Mouse (Mus musculus): Measurements from ENCODE around the gene Tubg2.

DNA sequence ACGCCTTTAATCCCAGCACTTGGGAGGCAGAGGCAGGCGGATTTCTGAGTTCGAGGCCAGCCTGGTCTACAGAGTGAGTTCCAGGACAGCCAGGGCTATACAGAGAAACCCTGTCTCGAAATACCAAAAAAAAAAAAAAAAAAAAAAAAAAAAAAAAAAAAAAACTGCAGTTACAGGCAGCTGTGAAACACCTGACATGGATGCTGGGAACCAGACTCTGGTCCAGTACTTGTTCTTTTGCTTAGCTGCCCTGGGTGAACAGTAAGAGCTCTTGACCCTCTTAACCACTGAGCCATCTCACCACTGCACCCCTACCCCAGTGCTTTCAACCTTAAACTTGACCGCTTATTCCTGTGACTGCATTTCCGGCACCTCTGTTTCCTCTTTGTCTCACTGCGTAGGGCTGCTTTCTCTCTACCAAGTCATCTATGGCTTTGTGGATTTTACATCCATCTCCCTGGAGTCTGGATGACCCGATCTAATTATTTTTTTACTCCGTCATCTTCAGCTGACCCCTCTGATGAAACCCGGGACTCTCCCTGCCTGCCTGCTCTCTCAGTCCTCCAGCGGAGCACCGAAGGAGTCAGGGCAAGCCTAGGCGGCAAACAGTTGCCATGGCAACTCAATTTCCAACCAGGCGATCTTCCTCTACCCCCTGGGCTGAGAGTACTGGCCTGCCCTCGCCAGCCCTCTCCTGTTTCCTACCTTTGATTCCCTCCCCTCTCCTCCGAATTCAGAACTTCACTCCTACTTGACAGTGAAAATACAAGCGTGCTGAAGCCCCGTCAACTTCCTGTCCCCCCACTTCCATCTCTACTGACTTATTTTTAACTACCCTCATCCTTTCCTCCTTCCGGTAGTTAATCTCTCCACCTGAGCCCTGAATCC is 12.1 kb upstream of the Tubg2 start:
- TF ChIP-seq CTCF (IDR thresholded peaks at IDR 0.05; ENCODE audit: low read depth) (no peak), EP300 (IDR thresholded peaks at IDR 0.05; ENCODE audit: low read depth) (no peak)

All from liver, postnatal 0 days (tissue).